Mouse (Mus musculus) G1E (cell line): Measurements from ENCODE around the gene Ryk. TPM values are rescaled to one million over a fixed set of nuclear protein-coding genes. Genes with fewer than 3 reads are reported as not detected.
A peak's percentile ranks its signal among the peaks of the same experiment; 100 is the strongest.

Experiments used
- ATAC-seq: 2 replicates; pipeline ENCODE4 v1.8.0; 2016; ENCODE audit warnings: mild to moderate bottlenecking; ENCODE audit not compliant: insufficient number of reproducible peaks, poor library complexity, low FRiP score, severe bottlenecking; ENCODE audit errors: extremely low read depth
- DNase-seq: peaks from one replicate; pipeline ENCODE4 v3.0.0; 2012; ENCODE audit warnings: low spot score
- H3K27me3 ChIP-seq: 2 replicates; pipeline ENCODE4 v1.6.1; 2012; ENCODE audit warnings: mild to moderate bottlenecking, low read length, inconsistent platforms; ENCODE audit not compliant: insufficient read depth
- H3K36me3 ChIP-seq: replicated peaks from 2 replicates; pipeline ENCODE3; 2012; ENCODE audit warnings: mild to moderate bottlenecking, inconsistent platforms
- H3K4me1 ChIP-seq: 2 replicates; pipeline ENCODE4 v1.6.1; 2012; ENCODE audit warnings: low read depth, low read length, inconsistent platforms, mixed read lengths; ENCODE audit not compliant: insufficient read depth
- H3K4me3 ChIP-seq: 2 replicates; pipeline ENCODE4 v1.5.1; 2012; ENCODE audit warnings: low read depth, mild to moderate bottlenecking, inconsistent platforms, low read length, moderate library complexity, mixed read lengths
- H3K9me3 ChIP-seq: replicated peaks from 2 replicates; pipeline ENCODE4 v1.6.1; 2012; ENCODE audit warnings: inconsistent platforms
- CTCF ChIP-seq: IDR thresholded peaks from 2 replicates; pipeline ENCODE4 v1.5.1; 2012; ENCODE audit warnings: low read depth, low read length, inconsistent platforms, mixed read lengths
- GATA1 ChIP-seq: IDR thresholded peaks from 2 replicates; pipeline ENCODE4 v1.6.1; 2012; ENCODE audit warnings: borderline replicate concordance, low read length, inconsistent platforms, mixed read lengths
- GATA2 ChIP-seq: IDR thresholded peaks from 2 replicates; pipeline ENCODE4 v1.6.1; 2012; ENCODE audit warnings: low read depth, low read length, inconsistent platforms, borderline replicate concordance
- POLR2AphosphoS5 ChIP-seq: IDR thresholded peaks from 2 replicates; pipeline ENCODE4 v1.6.1; 2012; ENCODE audit warnings: low read depth, low read length, inconsistent platforms; ENCODE audit not compliant: insufficient replicate concordance
- TAL1 ChIP-seq: conservative IDR thresholded peaks from 2 replicates; pipeline ENCODE4 v1.6.1; 2012; ENCODE audit warnings: low read depth, low read length, inconsistent platforms, mixed read lengths
- polyA plus RNA-seq: library from polyadenylated mRNA; stranded (reverse); fragments of >175 nt; gene quantifications from 2 replicates; pipeline ENCODE4 v1.2.3, GENCODE M21; 2012
- total RNA-seq, 2 experiments: library from RNA; stranded (forward) in 1 of 2; stranded (reverse) in 1 of 2; fragments of 200-1000 nt in 1 of 2; fragments of >200 nt in 1 of 2; fragmentation: Nextera tagmentation in 1 of 2; gene quantifications; 2 replicates each; pipeline ENCODE4 v1.2.3; 2014 to 2017

Gene Ryk
- total and polyA plus RNA-seq, 3 experiments: 17.1 to 110 (median 80.1) TPM

GRCm38 (mm10) chr9:102868451-102868850, 33.7 kb downstream of the Ryk start:
- ATAC-seq: no peak
- Histone ChIP-seq H3K4me1 (peaks cover 27% of the 10 kb centered on the region), H3K27me3 (no peaks in the 10 kb centered on the region), H3K4me3 (no peak overlapping the region), H3K36me3 (peaks cover 92% of the 10 kb centered on the region), H3K9me3 (no peaks in the 10 kb centered on the region)
- no peak for TF ChIP-seq POLR2AphosphoS5
- no peak for TF ChIP-seq TAL1
- no peak for TF ChIP-seq GATA2
- TF ChIP-seq CTCF: no peak
- TF ChIP-seq GATA1: no peak
- no peak for DNase-seq

GRCm38 (mm10) chr9:102876054-102876690, 41.5 kb downstream of the Ryk start:
- Histone ChIP-seq H3K4me3 (no peak overlapping the region), H3K36me3 (peaks cover 89% of the 10 kb centered on the region), H3K9me3 (no peaks in the 10 kb centered on the region), H3K27me3 (no peaks in the 10 kb centered on the region), H3K4me1 (peaks cover 29% of the 10 kb centered on the region)
- no peak for DNase-seq
- no peak for ATAC-seq
- TF ChIP-seq TAL1 (no peak), POLR2AphosphoS5 (no peak), GATA2 (no peak), GATA1 (no peak), CTCF (no peak)

- H3K9me3 ChIP-seq: no peaks in the 10 kb centered on the region
- ATAC-seq (no peak), DNase-seq (no peak)
- H3K4me1 ChIP-seq: peaks cover 27% of the 10 kb centered on the region
- H3K27me3 ChIP-seq: no peaks in the 10 kb centered on the region
- no peak overlapping the region for H3K4me3 ChIP-seq
- no peak for TF ChIP-seq CTCF
- no peak for TF ChIP-seq GATA2
- TF ChIP-seq GATA1: no peak
- TF ChIP-seq TAL1: no peak
- no peak for TF ChIP-seq POLR2AphosphoS5
- peaks cover 84% of the 10 kb centered on the region for H3K36me3 ChIP-seq
Measured at GRCm38 (mm10) chr9:102877916-102878315, 43.2 kb downstream of the Ryk start.

- H3K27me3 ChIP-seq: no peaks in the 10 kb centered on the region
- DNase-seq (peak; percentile 27), ATAC-seq (peak; percentile 80)
- TF ChIP-seq GATA2: no peak
- TF ChIP-seq TAL1: no peak
- TF ChIP-seq CTCF: no peak
- no peak for TF ChIP-seq POLR2AphosphoS5
- no peak for TF ChIP-seq GATA1
- no peaks in the 10 kb centered on the region for H3K9me3 ChIP-seq
- peaks cover 23% of the 10 kb centered on the region for H3K4me1 ChIP-seq
- no peak overlapping the region for H3K4me3 ChIP-seq
- peaks cover 90% of the 10 kb centered on the region for H3K36me3 ChIP-seq
Measured at GRCm38 (mm10) chr9:102879545-102879944, 44.8 kb downstream of the Ryk start.

- no peak for ATAC-seq
- no peaks in the 10 kb centered on the region for H3K9me3 ChIP-seq
- TF ChIP-seq GATA2 (no peak), TAL1 (no peak), GATA1 (no peak), POLR2AphosphoS5 (no peak), CTCF (no peak)
- peaks cover 28% of the 10 kb centered on the region for H3K4me1 ChIP-seq
- no peak for DNase-seq
- no peak overlapping the region for H3K4me3 ChIP-seq
- H3K27me3 ChIP-seq: no peaks in the 10 kb centered on the region
- peaks cover 84% of the 10 kb centered on the region for H3K36me3 ChIP-seq
Measured at GRCm38 (mm10) chr9:102884703-102885102, 50.0 kb downstream of the Ryk start.

- DNase-seq (peak; percentile 85), ATAC-seq (peak; percentile 99)
- H3K4me3 ChIP-seq: peak overlapping the region; percentile 38; the same call in 1 of the 2 replicates
Measured at GRCm38 (mm10) chr9:102890166-102890565, 55.4 kb downstream of the Ryk start.

More at GRCm38 (mm10) chr9:102890166-102890565, 55.4 kb downstream of the Ryk start:
- Histone ChIP-seq H3K4me1 (peaks cover 51% of the 10 kb centered on the region), H3K9me3 (no peaks in the 10 kb centered on the region), H3K27me3 (no peaks in the 10 kb centered on the region), H3K36me3 (peaks cover 77% of the 10 kb centered on the region)
- TF ChIP-seq TAL1: peak; percentile 85
- no peak for TF ChIP-seq GATA1
- no peak for TF ChIP-seq GATA2
